Mouse (Mus musculus) adrenal gland, postnatal 36 days (tissue): Measurements from ENCODE around the gene Kdf1. TPM values are rescaled to one million over a fixed set of nuclear protein-coding genes. Genes with fewer than 3 reads are reported as not detected.

Experiments used
- DNase-seq, 2 experiments: peaks; one replicate each; pipeline ENCODE4 v3.0.0; 2021; ENCODE audit warnings: mixed read lengths in 1 of 2
- long read RNA-seq, 2 experiments: library from polyadenylated mRNA; stranded (forward); transcript quantifications; one replicate each; pipeline ENCODE4 v2.0.0; 2021; ENCODE audit warnings: borderline sequencing depth in 2 of 2
- total RNA-seq, 2 experiments: library from RNA; stranded (reverse); gene quantifications; 2 replicates each; pipeline ENCODE4 v1.2.3; 2021

Kdf1 gene
- total RNA-seq = 1 to 10 TPM in 1 of 2 experiments, under 1 TPM in 1; 0.76 to 4.6 TPM
- long read RNA-seq, experiment 1 = 0 reads
- long read RNA-seq, experiment 2, partial matches to known transcripts = 0 of 1 reads
- long read RNA-seq, experiment 2, other reads (novel, unspliced or antisense) = 1 of 1 reads

DNA sequence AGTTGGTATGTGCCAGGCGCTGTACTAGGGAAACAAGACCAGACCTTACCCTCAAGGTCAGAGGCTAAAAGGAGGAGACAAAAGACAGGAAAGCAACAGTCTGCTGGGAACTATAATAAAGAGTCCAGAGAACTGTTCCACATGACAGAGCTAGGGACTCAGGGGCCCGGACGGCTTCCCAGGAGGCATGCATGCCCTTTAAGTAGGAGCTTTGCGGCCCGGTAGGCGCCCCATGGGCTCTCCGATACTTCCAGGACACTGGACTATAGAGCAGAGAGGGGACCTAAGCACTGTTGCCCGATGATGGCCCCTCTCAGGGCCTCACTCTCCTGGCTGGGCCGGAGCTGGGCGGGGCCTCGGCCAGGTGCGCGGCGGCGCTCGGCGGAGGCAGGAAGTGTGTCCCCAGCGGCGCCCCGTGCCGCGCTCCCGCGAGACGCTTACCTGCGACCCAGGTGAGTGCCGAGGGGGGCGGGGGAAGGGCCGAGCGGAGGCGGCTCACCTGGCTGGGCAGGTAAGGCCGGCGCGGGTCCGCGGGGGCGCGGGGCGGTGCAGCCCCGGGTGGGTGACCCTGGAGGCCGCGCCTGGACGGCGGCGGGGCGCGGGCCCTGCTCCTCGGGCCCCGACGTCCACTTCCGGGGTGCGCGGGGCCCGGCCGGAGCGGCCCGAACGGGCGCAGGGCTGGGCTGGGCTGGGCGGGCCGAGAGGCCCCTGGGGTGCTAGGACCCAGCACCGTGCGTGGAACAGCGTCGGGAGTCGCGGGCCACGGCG, at the start of gene Kdf1:
TSS of gene Kdf1 (plus strand) at position 363 of the 768 bp plus-strand sequence.
- peak in 1 of 2 experiments; percentile 26 for DNase-seq

DNA sequence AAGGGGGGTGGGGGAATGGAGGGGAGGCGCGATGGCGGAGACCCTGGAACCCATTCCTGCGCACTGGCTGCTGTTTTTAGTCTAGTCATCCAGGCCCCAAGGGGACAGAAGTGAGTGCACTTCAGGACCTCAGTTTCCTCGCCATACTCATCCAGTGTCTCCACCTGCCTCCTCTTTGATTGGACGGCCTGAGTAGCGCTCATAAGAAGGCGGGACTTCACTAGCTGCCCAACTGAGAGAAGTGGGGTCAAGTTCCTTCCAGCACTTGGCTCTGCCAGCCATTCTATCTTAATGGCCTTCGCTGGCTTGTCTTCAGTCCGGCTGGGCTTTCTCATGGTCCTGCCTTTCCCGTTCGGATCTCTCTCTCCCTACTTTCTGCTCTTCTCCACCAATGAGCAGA, 49.6 kb upstream of the Kdf1 start:
- no peak for DNase-seq

DNA sequence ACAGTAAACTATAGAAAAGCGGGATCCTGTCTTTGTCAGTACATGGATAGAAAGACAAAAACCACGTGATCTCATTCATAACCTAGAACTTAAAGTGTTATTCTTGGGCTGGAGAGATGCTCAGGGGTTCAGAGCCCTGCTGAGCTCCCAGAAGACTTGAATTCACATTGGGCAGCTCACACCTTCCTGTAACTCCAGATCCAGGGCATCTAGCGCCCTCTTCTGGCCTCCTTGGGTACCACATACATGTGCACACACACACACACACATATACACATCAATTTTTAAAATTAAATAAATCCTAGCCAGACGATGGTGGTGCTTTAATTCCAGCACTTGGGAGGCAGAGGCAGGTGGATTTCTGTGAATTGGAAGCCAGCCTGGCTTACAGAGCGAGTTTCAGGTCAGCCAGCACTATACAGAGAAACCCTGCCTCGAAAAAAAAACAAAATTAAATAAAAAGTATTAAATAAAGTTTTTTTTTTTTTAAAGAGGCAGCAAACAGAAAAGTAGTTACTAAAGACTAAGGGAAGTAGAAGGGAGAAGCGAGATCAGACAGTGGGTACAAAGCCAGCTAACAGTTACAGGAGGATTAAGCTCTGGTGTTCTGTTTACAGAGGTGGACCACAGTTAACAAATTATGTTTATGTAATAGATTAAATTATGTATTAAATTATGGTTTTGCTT, 47.5 kb upstream of the Kdf1 start:
- DNase-seq = no peak

DNA sequence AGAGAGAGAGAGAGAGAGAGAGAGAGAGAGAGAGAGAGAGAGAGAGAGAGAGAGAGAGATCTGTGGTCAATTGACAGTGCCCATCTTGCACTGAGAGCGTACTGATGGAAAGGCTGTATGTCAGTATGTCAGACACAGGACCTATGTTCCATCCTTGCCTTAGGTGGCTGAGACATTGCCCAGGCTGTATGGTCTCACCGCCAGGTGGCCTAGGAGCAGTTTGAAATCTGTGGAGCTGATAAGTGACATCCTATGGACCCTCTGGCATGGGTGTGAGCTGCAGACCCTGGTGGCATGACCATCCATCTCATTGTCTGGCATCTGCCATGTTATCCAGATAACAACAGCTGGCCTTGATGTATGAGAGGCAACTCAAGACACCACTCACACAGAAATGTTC, 44.9 kb upstream of the Kdf1 start:
- no peak for DNase-seq

DNA sequence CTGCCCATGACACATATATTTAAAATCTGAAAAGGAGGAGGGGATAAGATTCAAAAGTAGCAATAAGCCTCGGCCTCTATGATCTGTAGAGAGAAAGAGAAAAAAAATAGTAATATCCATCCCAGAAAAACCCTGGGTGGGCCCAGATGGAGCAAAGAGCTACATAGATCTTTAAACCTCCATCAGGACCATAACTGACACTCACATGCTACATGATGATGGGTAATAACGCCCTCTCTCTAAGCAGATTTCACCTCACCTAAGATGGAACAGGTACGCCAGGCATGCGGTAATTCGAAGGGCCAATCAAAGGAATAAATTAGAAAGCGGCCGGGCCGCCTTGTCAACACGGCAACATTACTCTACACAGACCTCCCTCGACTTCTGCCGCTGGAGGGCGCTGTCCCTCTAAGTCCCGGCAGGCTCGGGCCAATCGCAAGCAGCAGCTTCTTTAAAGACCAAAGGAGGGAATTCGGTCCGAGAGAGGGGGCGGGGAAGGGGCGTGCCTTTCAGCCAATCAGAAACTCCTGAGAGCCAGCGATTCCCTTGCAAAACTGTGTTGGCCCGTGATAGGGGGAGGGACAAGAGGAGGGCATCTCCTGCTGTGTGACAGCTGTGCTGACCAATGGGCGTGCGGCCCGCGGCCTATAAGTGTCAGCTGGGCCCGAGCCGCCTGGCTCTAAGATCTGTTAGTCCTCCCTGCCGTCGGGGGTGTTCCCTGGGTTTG, 39.1 kb upstream of the Kdf1 start, which contains the start of gene Tent5b:
TSS of gene Tent5b (plus strand) at position 675 of the 727 bp plus-strand sequence.
- peak; percentile 99 to 100 for DNase-seq

DNA sequence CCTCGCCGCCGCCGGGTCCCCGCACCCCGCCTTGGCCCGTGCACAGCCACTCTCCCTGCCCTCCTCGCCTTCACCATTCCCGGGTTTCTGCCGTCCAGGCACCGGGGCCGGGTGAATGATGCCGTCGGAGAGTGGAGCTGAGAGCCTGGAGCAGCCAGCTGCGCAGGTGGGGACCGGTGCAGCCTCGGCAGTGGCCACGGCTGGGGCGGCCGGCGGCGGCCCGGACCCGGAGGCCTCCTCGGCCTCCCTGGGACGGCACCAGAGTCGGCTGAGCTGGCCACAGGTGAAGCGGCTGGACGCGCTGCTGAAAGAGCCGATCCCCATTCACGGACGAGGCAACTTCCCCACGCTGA, 38.6 kb upstream of the Kdf1 start:
- no peak for DNase-seq

DNA sequence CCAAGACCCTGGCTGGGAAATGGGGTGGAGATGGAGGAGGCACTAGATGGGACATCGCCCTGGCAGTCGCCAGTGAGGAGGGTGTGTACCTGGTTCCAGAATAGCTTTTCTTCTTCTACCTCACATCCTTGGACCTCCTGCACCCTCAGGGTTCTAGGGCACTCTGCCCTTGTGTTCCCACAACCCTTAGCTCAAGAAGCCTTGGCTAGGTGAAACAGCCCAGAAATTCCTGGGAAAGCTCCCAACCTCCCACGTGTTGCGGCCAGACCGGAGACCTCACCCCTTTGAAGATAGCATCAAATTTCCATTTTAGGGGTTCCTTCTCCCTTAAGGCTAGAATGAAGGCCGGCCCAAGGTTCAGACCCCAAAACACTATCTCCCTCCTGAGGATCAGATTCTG, 38.0 kb upstream of the Kdf1 start:
- DNase-seq = no peak

DNA sequence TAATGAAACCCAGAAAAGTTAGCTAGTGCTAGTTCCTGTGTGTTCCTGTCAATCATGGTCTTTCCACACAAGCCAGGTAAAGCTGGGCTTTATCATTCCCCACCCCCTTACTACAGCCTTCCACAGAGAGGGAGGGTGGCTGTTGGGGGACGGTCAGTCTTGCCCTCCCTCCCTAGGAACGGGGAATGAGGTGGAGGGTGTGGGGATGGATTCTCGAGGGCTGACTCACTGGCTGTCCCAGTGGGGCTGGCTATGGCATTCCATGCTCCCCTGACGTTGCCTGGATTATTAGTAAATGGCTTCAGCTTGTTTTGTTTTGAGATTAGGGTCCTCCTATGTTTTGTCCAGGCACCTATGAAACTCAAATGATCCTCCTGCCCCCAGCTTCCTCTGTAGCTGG, 37.3 kb upstream of the Kdf1 start:
- peak; percentile 35 to 72 for DNase-seq

DNA sequence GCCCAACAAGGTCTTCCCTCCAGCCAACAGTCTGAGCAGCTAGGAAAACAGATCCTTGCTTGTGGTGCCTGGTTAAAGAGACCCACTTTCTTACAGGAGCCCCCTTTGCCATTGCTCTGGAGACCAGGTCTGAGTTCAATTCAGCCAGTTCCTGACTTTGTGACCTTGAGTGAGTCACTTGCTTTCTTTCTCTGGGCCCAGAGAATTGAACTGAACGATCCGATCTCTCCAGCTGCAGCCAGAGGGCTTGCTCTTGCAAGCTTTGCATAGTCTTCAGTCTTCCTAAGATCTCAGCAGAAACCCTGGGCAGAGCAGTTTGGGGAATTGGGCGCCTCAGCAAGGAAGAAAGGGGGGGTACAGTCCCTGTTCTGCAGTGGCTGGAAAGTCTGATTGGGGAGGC, 36.3 kb upstream of the Kdf1 start:
- peak in 1 of 2 experiments; percentile 21 for DNase-seq

DNA sequence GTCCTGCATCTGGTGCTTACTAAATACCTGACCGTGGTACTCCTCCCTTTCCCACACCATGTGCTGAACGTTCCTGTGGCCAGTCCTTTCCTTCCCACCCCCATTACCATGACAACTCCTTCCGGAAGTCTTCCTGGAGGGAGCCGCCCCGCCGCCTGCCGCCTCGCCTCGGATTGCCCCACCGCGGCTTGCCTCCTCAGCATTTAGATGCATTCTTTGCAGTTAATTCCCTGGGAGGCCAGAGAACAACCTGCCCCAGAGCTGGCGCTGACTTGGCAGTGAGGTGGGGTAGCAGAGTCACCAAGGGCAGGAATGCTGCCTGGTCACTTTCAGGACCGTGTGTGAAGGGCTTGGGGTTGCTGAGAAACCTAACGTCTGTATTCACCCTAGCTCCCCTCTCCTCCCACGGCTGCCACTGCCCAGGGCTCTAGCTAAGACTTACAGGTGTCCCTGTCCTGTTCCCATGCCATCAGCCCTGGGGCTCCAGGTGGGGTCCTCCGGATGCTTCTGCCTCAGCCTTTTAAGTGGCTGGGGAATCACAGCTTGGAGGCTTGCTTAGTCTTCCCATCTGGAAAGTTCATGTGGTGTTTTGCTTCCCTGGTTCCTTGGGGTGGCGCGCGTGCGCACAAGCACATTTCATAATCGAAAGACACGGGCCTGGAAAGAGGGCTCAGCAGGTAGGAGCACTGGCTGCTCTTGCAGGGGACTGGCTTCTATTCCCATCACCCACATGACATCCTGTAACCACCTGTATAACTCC, 34.3 kb upstream of the Kdf1 start:
- DNase-seq = peak; percentile 34 to 65

DNA sequence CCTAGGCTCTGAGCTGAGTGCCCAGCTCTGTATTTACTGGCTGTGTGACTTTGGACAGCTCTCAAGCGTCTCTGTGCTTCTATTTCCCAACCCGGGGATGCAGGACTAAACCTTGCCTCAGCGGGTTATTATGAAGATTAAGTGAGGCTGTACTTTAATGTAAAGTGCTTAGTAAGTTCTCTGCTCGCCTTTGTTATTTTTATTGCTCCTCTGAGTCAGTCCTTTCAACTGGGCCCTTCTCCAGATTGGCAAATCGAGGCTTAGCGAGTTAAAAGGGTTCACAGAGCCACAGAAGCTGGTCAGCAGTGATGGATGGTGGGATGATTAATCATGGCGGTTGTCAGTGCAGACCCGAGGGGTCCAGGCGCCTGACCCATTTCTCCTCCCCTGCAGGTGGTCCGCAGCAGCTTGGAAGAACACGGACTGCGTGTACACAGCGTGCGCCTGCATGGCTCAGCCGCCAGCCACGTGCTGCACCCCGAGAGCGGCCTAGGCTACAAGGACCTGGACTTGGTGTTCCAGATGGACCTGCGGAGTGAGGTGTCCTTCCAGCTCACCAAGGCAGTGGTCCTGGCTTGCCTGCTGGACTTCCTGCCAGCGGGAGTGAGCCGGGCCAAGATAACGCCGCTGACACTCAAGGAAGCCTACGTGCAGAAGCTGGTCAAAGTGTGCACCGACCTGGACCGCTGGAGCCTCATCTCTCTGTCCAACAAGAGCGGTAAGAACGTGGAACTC, 32.9 kb upstream of the Kdf1 start:
- no peak for DNase-seq

DNA sequence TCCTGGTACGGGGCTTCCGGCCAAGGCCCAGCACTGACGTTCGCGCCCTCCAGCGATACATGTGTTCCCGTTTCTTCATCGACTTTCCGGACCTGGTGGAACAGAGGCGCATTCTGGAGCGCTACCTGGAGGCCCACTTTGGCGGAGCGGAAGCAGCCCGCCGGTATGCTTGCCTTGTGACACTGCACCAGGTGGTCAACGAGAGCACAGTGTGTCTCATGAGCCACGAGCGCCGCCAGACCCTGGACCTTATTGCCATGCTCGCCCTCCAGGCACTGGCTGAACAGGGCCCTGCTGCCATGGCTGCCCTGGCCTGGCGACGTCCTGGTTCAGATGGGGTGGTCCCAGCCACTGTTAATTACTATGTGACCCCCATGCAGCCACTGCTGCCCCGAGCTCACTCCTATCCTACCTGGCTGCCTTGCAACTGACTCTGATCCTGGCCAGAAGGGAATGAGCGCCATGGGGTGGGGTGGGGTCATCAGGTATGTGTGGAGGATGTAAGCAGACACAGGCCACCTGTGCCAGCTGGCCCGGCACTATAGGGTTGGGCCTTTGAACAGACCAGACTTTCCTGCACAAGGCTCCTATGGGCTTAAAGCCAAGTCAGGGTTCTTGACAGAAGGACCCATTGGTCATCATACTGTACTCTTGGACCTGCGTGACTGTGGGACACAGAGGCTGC, 31.9 kb upstream of the Kdf1 start:
- DNase-seq = no peak

DNA sequence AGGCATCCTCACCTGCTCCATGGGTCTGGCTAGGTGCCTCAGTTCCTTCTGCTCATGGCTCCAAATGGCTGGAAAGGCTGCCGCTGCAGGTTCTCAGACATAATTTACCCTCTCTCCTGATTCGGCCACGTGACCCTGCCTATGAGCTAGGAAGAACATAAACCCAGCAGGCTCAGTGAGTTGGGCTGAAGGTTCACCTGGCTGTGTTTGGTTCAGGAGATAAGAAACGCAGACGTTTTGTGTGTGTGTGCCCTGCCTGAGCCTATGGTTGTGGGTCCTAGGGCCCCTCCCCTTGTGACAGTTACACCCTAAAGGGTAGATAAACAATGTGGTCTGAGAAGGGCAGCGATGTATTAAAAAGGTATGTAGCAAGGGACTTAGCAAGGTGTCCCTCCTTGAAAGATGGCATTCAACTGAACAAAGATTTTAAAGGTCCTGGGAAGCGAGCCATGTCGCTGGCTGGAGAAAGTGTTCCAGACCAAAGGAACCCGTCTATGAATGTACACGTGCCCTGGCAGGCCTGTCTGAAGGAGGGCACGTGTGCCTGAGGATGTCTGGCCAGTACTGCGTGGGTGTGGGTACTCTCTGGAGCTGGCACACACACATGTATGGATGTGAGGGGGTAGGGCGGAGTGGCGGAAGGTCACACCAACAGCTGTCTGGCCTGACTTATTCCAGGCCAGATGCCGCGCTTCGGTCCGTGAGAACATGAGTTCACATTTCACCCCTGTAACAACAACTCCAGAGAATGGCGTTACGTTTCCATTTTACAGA, 30.0 kb upstream of the Kdf1 start:
- no peak for DNase-seq

DNA sequence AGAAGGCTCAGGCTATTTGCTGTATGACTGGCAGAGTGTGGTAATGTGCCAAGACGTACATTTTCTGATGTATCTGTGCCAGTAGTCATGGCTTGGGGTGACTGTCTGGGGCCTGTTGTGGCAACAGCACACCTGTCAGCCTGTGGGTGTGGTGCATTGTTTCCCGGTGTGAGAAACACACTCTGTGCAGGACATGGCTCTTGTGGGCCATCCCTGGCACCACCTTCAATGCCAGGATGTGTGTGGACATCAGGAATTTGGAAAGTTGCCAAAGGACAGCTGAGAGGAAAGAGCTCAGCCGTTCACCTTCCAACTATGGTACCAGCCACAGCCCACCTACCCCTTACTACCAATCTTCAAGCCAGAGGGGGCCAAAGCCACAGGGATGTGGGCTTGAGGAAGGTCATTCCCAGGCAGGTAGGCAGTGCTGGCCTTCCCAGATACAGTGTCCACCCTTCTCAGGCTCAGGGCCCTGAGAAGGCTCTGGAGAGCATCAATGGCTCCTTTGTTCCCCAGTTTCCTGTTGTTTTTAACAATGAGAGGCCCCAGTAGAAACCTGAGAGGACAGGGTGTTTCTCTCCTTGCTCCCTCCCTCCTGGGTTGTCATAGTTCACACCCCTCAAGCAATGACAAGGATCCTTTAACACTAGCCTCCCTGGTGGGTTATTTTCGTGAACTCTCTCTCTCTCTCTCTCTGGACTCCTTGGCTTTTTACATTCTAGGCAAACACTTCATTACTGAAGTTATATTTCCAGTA, 29.1 kb upstream of the Kdf1 start:
- no peak for DNase-seq

DNA sequence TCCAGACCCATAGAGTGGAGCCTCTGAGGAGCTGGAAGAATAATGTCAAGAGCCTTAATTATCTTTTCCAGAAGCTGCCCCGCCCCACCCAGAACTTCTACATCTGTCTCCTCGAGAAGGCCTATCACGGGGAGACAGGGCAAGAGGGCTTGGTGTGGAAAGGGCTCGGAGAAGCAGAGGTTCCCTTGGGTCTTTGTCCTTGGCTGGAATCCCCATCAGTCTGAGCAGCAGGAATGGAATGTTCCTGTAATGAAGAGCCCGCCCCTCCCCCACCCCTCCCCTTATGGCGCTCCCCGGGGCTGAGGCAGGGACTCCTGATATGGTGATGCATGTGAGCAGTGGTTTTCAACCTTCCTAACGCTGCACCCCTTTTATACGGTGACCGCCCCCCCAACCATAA, 27.0 kb upstream of the Kdf1 start:
- peak in 1 of 2 experiments; percentile 59 for DNase-seq

DNA sequence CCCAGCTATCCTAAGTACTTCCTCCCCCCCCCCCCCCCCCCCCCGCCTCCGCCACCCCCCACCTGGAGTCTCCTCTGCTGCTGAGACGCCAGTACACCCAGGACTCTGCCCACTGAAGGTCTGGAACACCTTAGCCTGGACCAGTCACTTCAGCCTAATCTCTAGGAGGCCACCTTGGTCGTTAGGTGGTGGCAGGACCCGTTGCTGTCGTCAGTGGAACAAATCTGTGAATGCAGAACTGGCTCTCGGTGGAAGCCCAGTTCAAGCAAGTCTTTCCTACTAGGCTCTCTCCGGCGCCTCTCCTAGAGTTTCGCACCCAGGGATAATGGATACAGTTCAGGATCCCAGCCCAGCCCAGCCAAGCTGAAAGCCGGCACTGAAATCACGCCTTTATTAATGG, 24.9 kb upstream of the Kdf1 start:
- DNase-seq = peak in 1 of 2 experiments; percentile 21

DNA sequence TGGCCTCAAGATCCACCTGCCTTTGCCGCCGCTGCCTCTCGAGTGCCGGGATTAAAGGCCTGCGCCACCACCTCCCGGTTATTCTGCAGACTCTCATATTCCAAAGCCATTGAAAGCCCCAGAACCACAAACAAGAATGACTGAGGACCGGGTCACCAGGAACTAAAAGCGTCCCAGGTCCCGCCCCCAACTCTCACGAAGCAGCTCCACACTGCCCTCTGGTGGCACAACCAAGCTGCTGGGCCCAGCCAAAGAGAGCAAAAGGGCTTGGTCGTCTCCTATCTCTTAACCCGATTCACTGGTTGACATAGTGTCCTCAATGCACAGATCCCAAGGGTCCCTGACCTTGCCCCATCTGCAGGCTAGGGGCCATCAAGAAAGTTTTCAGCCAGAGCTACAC, 24.3 kb upstream of the Kdf1 start:
- DNase-seq = peak; percentile 94 to 95

DNA sequence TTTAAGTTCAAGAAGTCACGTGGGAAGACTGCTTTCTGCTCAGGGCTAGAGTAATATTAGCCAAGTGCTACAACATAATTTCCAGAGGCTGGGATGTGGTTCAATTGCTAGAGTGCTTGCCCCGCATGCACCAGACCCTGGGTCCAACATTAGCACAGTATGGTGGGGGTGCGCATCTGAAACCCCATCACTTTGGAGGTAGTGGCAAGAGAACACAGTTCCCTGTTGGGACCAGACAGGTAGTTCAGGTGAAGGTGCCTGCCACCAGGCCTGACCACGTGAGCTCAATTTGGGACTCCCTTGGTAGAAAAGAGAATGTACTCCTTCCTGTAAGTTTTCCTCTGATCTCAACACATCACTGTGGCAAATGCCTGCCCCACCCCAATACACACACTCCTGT, 23.9 kb upstream of the Kdf1 start:
- no peak for DNase-seq

DNA sequence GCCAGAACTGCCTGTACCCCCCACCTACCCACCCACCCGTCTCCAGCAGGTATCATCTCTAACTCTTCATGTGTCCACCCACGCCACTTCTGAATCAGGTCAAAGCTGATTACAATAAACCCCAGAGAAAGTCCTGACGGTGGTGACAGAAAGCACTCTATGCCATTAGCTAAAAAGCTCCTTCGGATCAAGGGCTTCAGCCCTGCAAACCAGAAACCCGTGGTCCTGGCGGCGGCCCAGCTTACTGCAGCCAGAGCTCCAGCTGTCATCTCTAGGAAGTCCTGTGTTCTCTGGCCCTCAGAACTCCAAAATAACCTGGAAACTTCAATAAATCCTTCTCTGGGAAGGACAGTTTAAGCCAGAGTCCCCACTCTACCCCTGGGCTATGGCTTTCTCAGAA, 23.1 kb upstream of the Kdf1 start:
- DNase-seq = peak; percentile 39 to 62
